Comparison of ENCODE assay signal across 8 mouse cellular contexts in genomic region chr6:88517701-88518403, GRCm38 (mm10). TPM values are rescaled to one million over a fixed set of nuclear protein-coding genes. Genes with fewer than 3 reads are reported as not detected.
DNase-seq lines count a peak whose midpoint lies in the region; ATAC-seq and TF ChIP-seq lines count a peak whose summit lies in the region.

No protein-coding gene starts in this region.

- no peak for TF ChIP-seq POLR2A in testis, adult 2 months (IDR thresholded peaks at IDR 0.05; ENCODE audit: control insufficient read depth, low read depth, low read length)

- H3K9ac ChIP-seq in hindbrain, embryonic 16.5 days (ENCODE audit: low read depth, low read length): peak overlapping the region; percentile 85
- H3K9ac ChIP-seq in midbrain, postnatal 0 days (replicated peaks; ENCODE audit: low read length, poor library complexity, severe bottlenecking): peak overlapping the region; percentile 93

- H3K4me2 ChIP-seq in hindbrain, embryonic 16.5 days (ENCODE audit: low read length): peak overlapping the region; percentile 90
- H3K4me2 ChIP-seq in midbrain, postnatal 0 days (ENCODE audit: low read depth, low read length, poor library complexity, severe bottlenecking): peak overlapping the region; percentile 58

- H3K4me1 ChIP-seq in testis, adult 2 months (ENCODE audit: control insufficient read depth, insufficient read depth, low read length): peaks cover 6% of the 10 kb centered on the region
- H3K4me1 ChIP-seq in hindbrain, embryonic 16.5 days (ENCODE audit: control insufficient read depth, insufficient read depth, low read depth, low read length): peaks cover 23% of the 10 kb centered on the region
- H3K4me1 ChIP-seq in midbrain, postnatal 0 days (ENCODE audit: insufficient read depth, low read length): no peaks in the 10 kb centered on the region

- H3K27me3 ChIP-seq in testis, adult 2 months (ENCODE audit: control insufficient read depth, insufficient read depth, low read length): no peaks in the 10 kb centered on the region
- no peaks in the 10 kb centered on the region for H3K27me3 ChIP-seq in hindbrain, embryonic 16.5 days (replicated peaks; ENCODE audit: control insufficient read depth, insufficient read depth, low read length)
- no peaks in the 10 kb centered on the region for H3K27me3 ChIP-seq in midbrain, postnatal 0 days (ENCODE audit: insufficient read depth, low read length)

- H3K9me3 ChIP-seq in hindbrain, embryonic 16.5 days (ENCODE audit: control insufficient read depth, low read length): no peaks in the 10 kb centered on the region
- H3K9me3 ChIP-seq in midbrain, postnatal 0 days (ENCODE audit: low read length): no peaks in the 10 kb centered on the region

- peaks cover 2% of the 10 kb centered on the region for H3K36me3 ChIP-seq in testis, adult 2 months (ENCODE audit: control insufficient read depth, insufficient read depth, low read length)
- H3K36me3 ChIP-seq in hindbrain, embryonic 16.5 days (ENCODE audit: control insufficient read depth, insufficient read depth, low read length): peaks cover 4% of the 10 kb centered on the region; the same call in 1 of the 2 replicates
- H3K36me3 ChIP-seq in midbrain, postnatal 0 days (ENCODE audit: insufficient read depth, low read length): peaks cover 25% of the 10 kb centered on the region

- peak overlapping the region; percentile 100 for H3K4me3 ChIP-seq in testis, adult 2 months (ENCODE audit: control insufficient read depth, low read depth, low read length)
- peak overlapping the region; percentile 89 for H3K4me3 ChIP-seq in hindbrain, embryonic 16.5 days (ENCODE audit: low read length)
- peak overlapping the region; percentile 96 for H3K4me3 ChIP-seq in midbrain, postnatal 0 days (ENCODE audit: low read depth, low read length)

- peak; percentile 21 for DNase-seq in adrenal gland, adult 2 months
- no peak for DNase-seq in adrenal gland, postnatal 25 days
- DNase-seq in testis, postnatal 14 days (ENCODE audit: low spot score): no peak
- no peak for DNase-seq in midbrain, postnatal 0 days (ENCODE audit: low spot score)
- DNase-seq in layer of hippocampus, postnatal 25 days (ENCODE audit: extremely low spot score in 1 of 2, low spot score in 1 of 2): no peak
- no peak for DNase-seq in cerebellum, postnatal 25 days

- ATAC-seq in hindbrain, embryonic 16.5 days: no peak
- no peak for ATAC-seq in midbrain, postnatal 0 days (ENCODE audit: low FRiP score)

- 15% methylated on average over 18 of the region's 18 CpGs for WGBS in hindbrain, embryonic 16.5 days
- WGBS in midbrain, postnatal 0 days: 14% methylated on average over 18 of the region's 18 CpGs

- no peak for TF ChIP-seq CTCF in testis, adult 2 months (IDR thresholded peaks at IDR 0.05; ENCODE audit: control insufficient read depth, insufficient read depth, insufficient replicate concordance, low read depth, low read length)
- TF ChIP-seq CTCF in midbrain, postnatal 0 days (IDR thresholded peaks at IDR 0.05): no peak

- peak overlapping the region; percentile 82 for H3K27ac ChIP-seq in testis, adult 2 months (ENCODE audit: control insufficient read depth, insufficient read depth, low read depth, low read length)
- H3K27ac ChIP-seq in hindbrain, embryonic 16.5 days (ENCODE audit: low read depth, low read length): peak overlapping the region; percentile 86
- H3K27ac ChIP-seq in midbrain, postnatal 0 days (ENCODE audit: low read depth, low read length): peak overlapping the region; percentile 95

RNA-seq across cellular contexts. Expression of gene Sec61a1, which starts 0.9 kb away (rescaled TPM):
- 100 to 1,000 TPM; 162 to 201 TPM for total RNA-seq in adrenal gland, adult 2 months (2021)
- polyA plus RNA-seq in adrenal gland, adult 2 months (2012; rRNA removed): 226 and 328 TPM in 2 replicates
- total RNA-seq in adrenal gland, postnatal 25 days (2021): 172 and 176 TPM in 2 replicates
- polyA plus RNA-seq in testis, adult 2 months (2012; rRNA removed): 250 and 263 TPM in 2 replicates
- polyA plus RNA-seq in hindbrain, embryonic 16.5 days (2015; fragmentation: Nextera tagmentation; extraction: Ambion mirVana): 155 and 169 TPM in 2 replicates
- 192 and 199 TPM in 2 replicates for total RNA-seq in midbrain, postnatal 0 days (2014; rRNA removed)
- 131 TPM in 2 replicates for polyA plus RNA-seq in midbrain, postnatal 0 days (2015; fragmentation: Nextera tagmentation; extraction: Ambion mirVana)
- total RNA-seq in layer of hippocampus, postnatal 25 days (2021): 100 to 1,000 TPM in 1 of 2 experiments, 10 to 100 TPM in 1; 87.0 to 100 TPM

RNA-seq across cellular contexts. Expression of gene Ruvbl1, which starts 52.6 kb away (rescaled TPM):
- total RNA-seq in adrenal gland, adult 2 months (2021): 10 to 100 TPM; 29.8 to 33.1 TPM
- polyA plus RNA-seq in adrenal gland, adult 2 months (2012; rRNA removed): 14.7 and 19.4 TPM in 2 replicates
- total RNA-seq in adrenal gland, postnatal 25 days (2021): 24.9 and 33.9 TPM in 2 replicates
- 26.3 and 27.0 TPM in 2 replicates for polyA plus RNA-seq in testis, adult 2 months (2012; rRNA removed)
- 93.8 and 95.2 TPM in 2 replicates for polyA plus RNA-seq in hindbrain, embryonic 16.5 days (2015; fragmentation: Nextera tagmentation; extraction: Ambion mirVana)
- 34.5 and 42.9 TPM in 2 replicates for total RNA-seq in midbrain, postnatal 0 days (2014; rRNA removed)
- 67.6 and 73.5 TPM in 2 replicates for polyA plus RNA-seq in midbrain, postnatal 0 days (2015; fragmentation: Nextera tagmentation; extraction: Ambion mirVana)
- total RNA-seq in layer of hippocampus, postnatal 25 days (2021): 10 to 100 TPM; 38.8 to 44.4 TPM
